Mouse (Mus musculus) right cerebral cortex, adult 2 months (tissue): ENCODE data around the gene Pecam1.
A peak's percentile ranks its signal among the peaks of the same experiment; 100 is the strongest.
"Not testable (repeated sequence)": the region's sequence is repeated elsewhere in the genome, so short reads cannot be mapped to it uniquely, and the experiment has no call there.

Experiments used
- DNase-seq, 2 experiments: peaks; one replicate each; pipeline ENCODE4 v3.0.0; 2021 to 2022; ENCODE audit warnings: low spot score in 2 of 2

The Pecam1 gene

GRCm38 (mm10) chr11:106666470-106667107 lies 83.8 kb downstream of the Pecam1 start:
- DNase-seq: no peak

GRCm38 (mm10) chr11:106665841-106666240 lies 84.6 kb downstream of the Pecam1 start:
- DNase-seq: no peak

GRCm38 (mm10) chr11:106665328-106665727 lies 85.1 kb downstream of the Pecam1 start:
- no peak for DNase-seq

GRCm38 (mm10) chr11:106664691-106665090 lies 85.7 kb downstream of the Pecam1 start:
- DNase-seq: no peak

GRCm38 (mm10) chr11:106663838-106664237 lies 86.6 kb downstream of the Pecam1 start:
- peak in 1 of 2 experiments; percentile 32 for DNase-seq

GRCm38 (mm10) chr11:106662634-106663407 lies 87.6 kb downstream of the Pecam1 start:
- no peak for DNase-seq

- DNase-seq: no peak
Observed at GRCm38 (mm10) chr11:106660453-106661081, 89.9 kb downstream of the Pecam1 start.

- DNase-seq: no peak
Observed at GRCm38 (mm10) chr11:106659598-106660295, 90.7 kb downstream of the Pecam1 start.

- peak; percentile 56 to 77 for DNase-seq
Observed at GRCm38 (mm10) chr11:106658051-106658880, 92.2 kb downstream of the Pecam1 start.

GRCm38 (mm10) chr11:106656896-106657498 lies 93.4 kb downstream of the Pecam1 start:
- DNase-seq: not testable (repeated sequence)

- peak; percentile 68 to 79 for DNase-seq
Observed at GRCm38 (mm10) chr11:106648347-106648746, 102.1 kb downstream of the Pecam1 start.

GRCm38 (mm10) chr11:106642966-106643637 lies 107.3 kb downstream of the Pecam1 start:
- DNase-seq: no peak

- DNase-seq: no peak
Observed at GRCm38 (mm10) chr11:106641580-106641979, 108.8 kb downstream of the Pecam1 start.

- DNase-seq: no peak
Observed at GRCm38 (mm10) chr11:106640059-106640458, 110.4 kb downstream of the Pecam1 start.

- DNase-seq: no peak
Observed at GRCm38 (mm10) chr11:106639356-106639692, 111.1 kb downstream of the Pecam1 start.

- DNase-seq: no peak
Observed at GRCm38 (mm10) chr11:106638551-106639355, 111.7 kb downstream of the Pecam1 start.

GRCm38 (mm10) chr11:106637754-106638153 lies 112.7 kb downstream of the Pecam1 start:
- no peak for DNase-seq

GRCm38 (mm10) chr11:106635946-106636345 lies 114.5 kb downstream of the Pecam1 start:
- DNase-seq: no peak

GRCm38 (mm10) chr11:106634175-106634574 lies 116.3 kb downstream of the Pecam1 start:
- DNase-seq: not testable (repeated sequence)
